Mouse (Mus musculus) kidney, embryonic 15.5 days (tissue): Measurements from ENCODE around the gene Wdr70. TPM values are rescaled to one million over a fixed set of nuclear protein-coding genes. Genes with fewer than 3 reads are reported as not detected.

ENCODE experiments used
- ATAC-seq: fragments of 200-750 bp; cut with Nextera tagmentation; replicated peaks from 2 replicates; pipeline ENCODE4 v1.8.0; 2017; ENCODE audit warnings: moderate TSS enrichment; ENCODE audit not compliant: low FRiP score
- H3K27ac ChIP-seq: fragments of 300-500 bp; sonication (generic); 2 replicates; pipeline ENCODE4 v1.5.1; 2015; ENCODE audit warnings: mild to moderate bottlenecking, inconsistent platforms
- H3K27me3 ChIP-seq: fragments of 300-500 bp; sonication (generic); 2 replicates; pipeline ENCODE4 v1.6.1; 2015; ENCODE audit warnings: inconsistent platforms
- H3K36me3 ChIP-seq: fragments of 300-500 bp; sonication (generic); 2 replicates; pipeline ENCODE4 v1.6.1; 2015; ENCODE audit warnings: inconsistent platforms
- H3K4me1 ChIP-seq: fragments of 300-500 bp; sonication (generic); 2 replicates; pipeline ENCODE4 v1.6.1; 2015; ENCODE audit warnings: inconsistent platforms
- H3K4me2 ChIP-seq: fragments of 300-500 bp; sonication (generic); 2 replicates; pipeline ENCODE4 v1.6.1; 2015; ENCODE audit warnings: moderate library complexity, mild to moderate bottlenecking, inconsistent platforms
- H3K4me3 ChIP-seq: fragments of 300-500 bp; sonication (generic); replicated peaks from 2 replicates; pipeline ENCODE4 v1.5.1; 2015; ENCODE audit warnings: mild to moderate bottlenecking, inconsistent platforms
- H3K9ac ChIP-seq: fragments of 300-500 bp; sonication (generic); 2 replicates; pipeline ENCODE4 v1.6.1; 2015; ENCODE audit warnings: mild to moderate bottlenecking, inconsistent platforms
- H3K9me3 ChIP-seq: fragments of 300-500 bp; sonication (generic); replicated peaks from 2 replicates; pipeline ENCODE4 v1.6.1; 2016; ENCODE audit warnings: inconsistent platforms
- WGBS: fragments of 180-500 bp; shearing (Covaris S2); methylation state at CpG from one replicate; pipeline ENCODE4 v1.1.7; 2015; ENCODE audit warnings: mixed read lengths; 5-methylcytosine and 5-hydroxymethylcytosine counted together
- polyA plus RNA-seq: library from polyadenylated mRNA; unstranded; fragments of >200 nt; fragmentation: Nextera tagmentation; extraction: Ambion mirVana; gene quantifications from 2 replicates; pipeline ENCODE4 v1.2.1, GENCODE M21; 2015

Wdr70 gene
- polyA plus RNA-seq, 1 experiment from 2014 or later: 59.4 TPM

GRCm38 (mm10) chr15:7974368-7974767 is 124.6 kb downstream of the Wdr70 start:
- Histone ChIP-seq H3K4me2 (no peak overlapping the region), H3K27ac (no peak overlapping the region), H3K4me3 (no peak overlapping the region), H3K36me3 (peaks cover 7% of the 10 kb centered on the region), H3K27me3 (no peaks in the 10 kb centered on the region), H3K9ac (no peak overlapping the region), H3K9me3 (no peaks in the 10 kb centered on the region), H3K4me1 (no peaks in the 10 kb centered on the region)
- ATAC-seq: no peak
- whole genome bisulfite sequencing: 91% methylated on average over 8 of the region's 8 CpGs

GRCm38 (mm10) chr15:7972528-7972927 is 126.5 kb downstream of the Wdr70 start:
- ATAC-seq: no peak
- no peak overlapping the region for H3K4me2 ChIP-seq
- WGBS: 88% methylated on average over 5 of the region's 5 CpGs

GRCm38 (mm10) chr15:7962786-7963185 is 136.2 kb downstream of the Wdr70 start:
- H3K9ac ChIP-seq: no peak overlapping the region
- H3K4me2 ChIP-seq: no peak overlapping the region
- no peak for ATAC-seq
- H3K27me3 ChIP-seq: no peaks in the 10 kb centered on the region
- H3K4me1 ChIP-seq: no peaks in the 10 kb centered on the region
- WGBS: 82% methylated on average over 6 of the region's 6 CpGs
- no peaks in the 10 kb centered on the region for H3K9me3 ChIP-seq
- no peak overlapping the region for H3K27ac ChIP-seq
- H3K4me3 ChIP-seq: no peak overlapping the region
- no peaks in the 10 kb centered on the region for H3K36me3 ChIP-seq

More at GRCm38 (mm10) chr15:7972528-7972927, 126.5 kb downstream of the Wdr70 start:
- H3K27ac ChIP-seq: no peak overlapping the region
- H3K9me3 ChIP-seq: no peaks in the 10 kb centered on the region
- H3K9ac ChIP-seq: no peak overlapping the region
- no peak overlapping the region for H3K4me3 ChIP-seq
- H3K4me1 ChIP-seq: no peaks in the 10 kb centered on the region
- no peaks in the 10 kb centered on the region for H3K27me3 ChIP-seq
- H3K36me3 ChIP-seq: peaks cover 7% of the 10 kb centered on the region

GRCm38 (mm10) chr15:7961489-7961888 is 137.5 kb downstream of the Wdr70 start:
- 55% methylated on average over 2 of the region's 2 CpGs for WGBS
- ATAC-seq: no peak
- no peaks in the 10 kb centered on the region for H3K4me1 ChIP-seq
- H3K9ac ChIP-seq: no peak overlapping the region
- no peak overlapping the region for H3K27ac ChIP-seq
- H3K4me3 ChIP-seq: no peak overlapping the region
- no peak overlapping the region for H3K4me2 ChIP-seq
- no peaks in the 10 kb centered on the region for H3K36me3 ChIP-seq
- H3K27me3 ChIP-seq: no peaks in the 10 kb centered on the region
- H3K9me3 ChIP-seq: no peaks in the 10 kb centered on the region

- Histone ChIP-seq H3K4me2 (no peak overlapping the region), H3K4me1 (0 out of 2 replicates have a peak, but pooled peaks cover 4% of the 10 kb centered on the region), H3K27me3 (no peaks in the 10 kb centered on the region), H3K9me3 (no peaks in the 10 kb centered on the region), H3K9ac (no peak overlapping the region), H3K36me3 (no peaks in the 10 kb centered on the region), H3K27ac (no peak overlapping the region), H3K4me3 (no peak overlapping the region)
- WGBS: 54% methylated on average over 1 of the region's 1 CpGs
- no peak for ATAC-seq
These were observed 142.1 kb downstream of the Wdr70 start for GRCm38 (mm10) chr15:7956899-7957298.

- H3K4me3 ChIP-seq: no peak overlapping the region
These were observed 148.4 kb downstream of the Wdr70 start for GRCm38 (mm10) chr15:7950561-7950960.

GRCm38 (mm10) chr15:7941690-7942089 is 157.3 kb downstream of the Wdr70 start:
- no peaks in the 10 kb centered on the region for H3K36me3 ChIP-seq
- H3K4me2 ChIP-seq: no peak overlapping the region
- H3K9me3 ChIP-seq: no peaks in the 10 kb centered on the region
- no peak overlapping the region for H3K27ac ChIP-seq
- no peak overlapping the region for H3K4me3 ChIP-seq
- no peak overlapping the region for H3K9ac ChIP-seq
- H3K4me1 ChIP-seq: no peaks in the 10 kb centered on the region
- ATAC-seq: no peak
- H3K27me3 ChIP-seq: no peaks in the 10 kb centered on the region
- 50% methylated on average over 3 of the region's 3 CpGs for WGBS

More at GRCm38 (mm10) chr15:7950561-7950960, 148.4 kb downstream of the Wdr70 start:
- ATAC-seq: no peak
- Histone ChIP-seq H3K36me3 (no peaks in the 10 kb centered on the region), H3K4me2 (no peak overlapping the region), H3K9ac (no peak overlapping the region), H3K27ac (no peak overlapping the region), H3K27me3 (no peaks in the 10 kb centered on the region), H3K4me1 (0 out of 2 replicates have a peak, but pooled peaks cover 4% of the 10 kb centered on the region), H3K9me3 (no peaks in the 10 kb centered on the region)
- 93% methylated on average over 7 of the region's 7 CpGs for WGBS

- Histone ChIP-seq H3K9ac (no peak overlapping the region), H3K4me1 (peaks cover 9% of the 10 kb centered on the region), H3K27ac (no peak overlapping the region), H3K4me2 (no peak overlapping the region), H3K36me3 (no peaks in the 10 kb centered on the region), H3K4me3 (no peak overlapping the region), H3K27me3 (no peaks in the 10 kb centered on the region), H3K9me3 (no peaks in the 10 kb centered on the region)
- ATAC-seq: no peak
- 77% methylated on average over 7 of the region's 7 CpGs for WGBS
These were observed 163.3 kb downstream of the Wdr70 start for GRCm38 (mm10) chr15:7935571-7936165.

GRCm38 (mm10) chr15:7934580-7934979 is 164.4 kb downstream of the Wdr70 start:
- ATAC-seq: no peak
- H3K4me2 ChIP-seq: peak overlapping the region; percentile 46
- WGBS: 31% methylated on average over 4 of the region's 4 CpGs

GRCm38 (mm10) chr15:7934105-7934504 is 164.9 kb downstream of the Wdr70 start:
- WGBS: 35% methylated on average over 16 of the region's 16 CpGs

More at GRCm38 (mm10) chr15:7934580-7934979, 164.4 kb downstream of the Wdr70 start:
- H3K4me3 ChIP-seq: no peak overlapping the region
- no peak overlapping the region for H3K9ac ChIP-seq
- H3K4me1 ChIP-seq: peaks cover 9% of the 10 kb centered on the region
- H3K27ac ChIP-seq: no peak overlapping the region
- H3K27me3 ChIP-seq: no peaks in the 10 kb centered on the region
- H3K36me3 ChIP-seq: no peaks in the 10 kb centered on the region
- no peaks in the 10 kb centered on the region for H3K9me3 ChIP-seq

GRCm38 (mm10) chr15:7931605-7932008 is 167.4 kb downstream of the Wdr70 start:
- no peaks in the 10 kb centered on the region for H3K27me3 ChIP-seq
- peaks cover 9% of the 10 kb centered on the region for H3K4me1 ChIP-seq
- no peak overlapping the region for H3K4me3 ChIP-seq
- no peak overlapping the region for H3K4me2 ChIP-seq
- no peak overlapping the region for H3K9ac ChIP-seq
- H3K36me3 ChIP-seq: no peaks in the 10 kb centered on the region
- H3K9me3 ChIP-seq: no peaks in the 10 kb centered on the region
- ATAC-seq: no peak
- H3K27ac ChIP-seq: no peak overlapping the region
- WGBS: 72% methylated on average over 8 of the region's 8 CpGs

More at GRCm38 (mm10) chr15:7934105-7934504, 164.9 kb downstream of the Wdr70 start:
- H3K4me3 ChIP-seq: 0 out of 2 replicates have a peak overlapping the region, but pooled peaks have one; percentile 11
- H3K36me3 ChIP-seq: no peaks in the 10 kb centered on the region
- no peaks in the 10 kb centered on the region for H3K9me3 ChIP-seq
- no peak overlapping the region for H3K9ac ChIP-seq
- peak overlapping the region; percentile 46 for H3K4me2 ChIP-seq
- no peak overlapping the region for H3K27ac ChIP-seq
- peak; percentile 64 for ATAC-seq
- peaks cover 9% of the 10 kb centered on the region for H3K4me1 ChIP-seq
- no peaks in the 10 kb centered on the region for H3K27me3 ChIP-seq

GRCm38 (mm10) chr15:7925382-7925781 is 173.6 kb downstream of the Wdr70 start:
- Histone ChIP-seq H3K27ac (no peak overlapping the region), H3K9ac (no peak overlapping the region), H3K27me3 (no peaks in the 10 kb centered on the region)

GRCm38 (mm10) chr15:7923281-7923680 is 175.7 kb downstream of the Wdr70 start:
- 94% methylated on average over 4 of the region's 4 CpGs for WGBS
- H3K4me1 ChIP-seq: no peaks in the 10 kb centered on the region
- H3K27me3 ChIP-seq: no peaks in the 10 kb centered on the region
- no peak overlapping the region for H3K4me3 ChIP-seq
- no peak for ATAC-seq
- no peak overlapping the region for H3K27ac ChIP-seq
- 0 out of 2 replicates have a peak, but pooled peaks cover 4% of the 10 kb centered on the region for H3K36me3 ChIP-seq
- H3K4me2 ChIP-seq: no peak overlapping the region
- no peaks in the 10 kb centered on the region for H3K9me3 ChIP-seq
- H3K9ac ChIP-seq: no peak overlapping the region

More at GRCm38 (mm10) chr15:7925382-7925781, 173.6 kb downstream of the Wdr70 start:
- H3K4me2 ChIP-seq: no peak overlapping the region
- WGBS: 89% methylated on average over 4 of the region's 4 CpGs
- no peaks in the 10 kb centered on the region for H3K4me1 ChIP-seq
- H3K9me3 ChIP-seq: no peaks in the 10 kb centered on the region
- 0 out of 2 replicates have a peak, but pooled peaks cover 4% of the 10 kb centered on the region for H3K36me3 ChIP-seq
- ATAC-seq: no peak
- H3K4me3 ChIP-seq: no peak overlapping the region
